Mouse (Mus musculus) heart, adult 2 months (tissue): ENCODE measurements around the gene Btbd11.

Experiments
- CTCF ChIP-seq: fragments of 200-600 bp; IDR thresholded peaks from 2 replicates; pipeline ENCODE4 v1.8.1; 2022; ENCODE audit warnings: antibody characterized with exemption, mild to moderate bottlenecking, moderate library complexity
- EP300 ChIP-seq: fragments of 200-500 bp; IDR thresholded peaks from 2 replicates; pipeline ENCODE4 v1.6.1; 2011; ENCODE audit warnings: low read depth, low read length, control low read depth; ENCODE audit not compliant: insufficient read depth

DNA sequence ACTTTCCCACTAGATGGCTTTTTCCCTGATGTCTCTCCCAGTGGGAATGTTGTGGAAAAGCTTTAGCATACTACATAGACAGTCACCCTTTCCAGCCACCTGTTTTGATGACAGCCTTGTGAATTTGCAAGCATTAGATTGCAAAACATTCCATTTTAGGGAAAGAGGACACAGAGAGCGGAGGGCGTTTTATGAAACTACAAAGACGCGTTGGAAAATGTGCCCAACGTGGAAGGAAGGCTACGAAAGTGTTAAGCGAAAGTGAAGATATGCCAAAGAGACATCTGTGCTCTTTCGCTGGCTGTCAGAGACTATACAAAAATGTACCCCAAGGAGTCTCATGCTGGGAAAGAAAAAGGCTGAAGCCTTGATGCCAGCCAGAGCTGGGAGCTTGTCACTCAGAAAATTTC is 286.9 kb downstream of the Btbd11 start:
- TF ChIP-seq CTCF (no peak), EP300 (no peak)
